Mouse (Mus musculus): ENCODE data around the gene Iqcf1. TPM values are rescaled to one million over a fixed set of nuclear protein-coding genes. Genes with fewer than 3 reads are reported as not detected.
A peak's percentile ranks its signal among the peaks of the same experiment; 100 is the strongest.

Iqcf1 gene
- polyA plus RNA-seq, 1 experiment from 2014 or later, result not detected

GRCm38 (mm10) chr9:106456325-106457162, 43.2 kb upstream of the Iqcf1 start:
- Histone ChIP-seq H3K4me3 (replicated peaks; ENCODE audit: low read length) (peak overlapping the region; percentile 78), H3K27me3 (replicated peaks; ENCODE audit: control insufficient read depth, insufficient read depth, low read length) (no peaks in the 10 kb centered on the region), H3K4me1 (replicated peaks; ENCODE audit: control insufficient read depth, insufficient read depth, low read length) (peaks cover 53% of the 10 kb centered on the region), H3K36me3 (ENCODE audit: control insufficient read depth, insufficient read depth) (peaks cover 4% of the 10 kb centered on the region; the same call in 1 of the 2 replicates), H3K9me3 (ENCODE audit: control insufficient read depth, low read length) (no peaks in the 10 kb centered on the region), H3K27ac (ENCODE audit: low read length) (peak overlapping the region; percentile 51), H3K4me2 (ENCODE audit: low read length) (peak overlapping the region; percentile 99), H3K9ac (replicated peaks; ENCODE audit: low read depth, low read length) (peak overlapping the region; percentile 96)
- 25% methylated on average over 15 of the region's 15 CpGs for WGBS
- no peak for ATAC-seq

DNA sequence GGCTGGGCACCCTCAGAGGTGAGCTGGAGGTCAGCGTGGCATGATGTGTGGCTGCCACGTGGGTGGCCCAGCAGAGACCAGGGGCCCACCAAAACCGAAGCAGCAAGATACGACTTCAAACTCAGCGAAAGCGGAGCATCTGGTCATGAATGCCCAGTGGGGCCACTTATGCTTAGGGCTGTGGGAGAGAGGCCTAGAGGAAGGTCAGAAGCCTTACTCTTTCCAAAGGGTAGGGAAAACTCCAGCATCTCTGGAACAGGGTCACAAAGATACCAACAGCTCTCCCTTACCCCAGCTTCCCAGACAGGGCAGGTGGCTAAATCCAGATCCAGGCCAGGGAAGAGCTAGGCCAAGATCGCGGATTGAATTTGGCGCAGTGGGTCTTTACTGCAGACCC, 42.6 kb upstream of the Iqcf1 start:
- Histone ChIP-seq H3K4me3 (replicated peaks; ENCODE audit: low read length) (peak overlapping the region; percentile 78), H3K27me3 (replicated peaks; ENCODE audit: control insufficient read depth, insufficient read depth, low read length) (no peaks in the 10 kb centered on the region), H3K36me3 (ENCODE audit: control insufficient read depth, insufficient read depth) (peaks cover 4% of the 10 kb centered on the region; the same call in 1 of the 2 replicates), H3K9me3 (ENCODE audit: control insufficient read depth, low read length) (no peaks in the 10 kb centered on the region), H3K4me2 (ENCODE audit: low read length) (peak overlapping the region; percentile 99), H3K27ac (ENCODE audit: low read length) (peak overlapping the region; percentile 51), H3K4me1 (replicated peaks; ENCODE audit: control insufficient read depth, insufficient read depth, low read length) (peaks cover 53% of the 10 kb centered on the region), H3K9ac (replicated peaks; ENCODE audit: low read depth, low read length) (peak overlapping the region; percentile 96)
- no peak for ATAC-seq
- 43% methylated on average over 9 of the region's 9 CpGs for WGBS

- Histone ChIP-seq H3K4me3 (replicated peaks; ENCODE audit: low read length) (no peak overlapping the region), H3K27ac (ENCODE audit: low read length) (no peak overlapping the region), H3K9me3 (ENCODE audit: control insufficient read depth, low read length) (no peaks in the 10 kb centered on the region), H3K9ac (replicated peaks; ENCODE audit: low read depth, low read length) (no peak overlapping the region), H3K27me3 (replicated peaks; ENCODE audit: control insufficient read depth, insufficient read depth, low read length) (no peaks in the 10 kb centered on the region), H3K4me1 (replicated peaks; ENCODE audit: control insufficient read depth, insufficient read depth, low read length) (peaks cover 47% of the 10 kb centered on the region), H3K36me3 (ENCODE audit: control insufficient read depth, insufficient read depth) (peaks cover 6% of the 10 kb centered on the region; the same call in 1 of the 2 replicates), H3K4me2 (ENCODE audit: low read length) (0 out of 2 replicates have a peak overlapping the region, but pooled peaks have one; percentile 6)
- WGBS, result 50% methylated on average over 5 of the region's 5 CpGs
- no peak for ATAC-seq
Observed at GRCm38 (mm10) chr9:106457920-106458319, 41.8 kb upstream of the Iqcf1 start.

- 86% methylated on average over 15 of the region's 15 CpGs for WGBS
- Histone ChIP-seq H3K9me3 (ENCODE audit: control insufficient read depth, low read length) (no peaks in the 10 kb centered on the region), H3K4me3 (replicated peaks; ENCODE audit: low read length) (no peak overlapping the region), H3K36me3 (ENCODE audit: control insufficient read depth, insufficient read depth) (peaks cover 16% of the 10 kb centered on the region; the same call in 1 of the 2 replicates), H3K27me3 (replicated peaks; ENCODE audit: control insufficient read depth, insufficient read depth, low read length) (no peaks in the 10 kb centered on the region), H3K4me2 (ENCODE audit: low read length) (no peak overlapping the region), H3K9ac (replicated peaks; ENCODE audit: low read depth, low read length) (0 out of 2 replicates have a peak overlapping the region, but pooled peaks have one; percentile 6), H3K27ac (ENCODE audit: low read length) (no peak overlapping the region), H3K4me1 (replicated peaks; ENCODE audit: control insufficient read depth, insufficient read depth, low read length) (peaks cover 49% of the 10 kb centered on the region)
- ATAC-seq, result no peak
Observed at GRCm38 (mm10) chr9:106459946-106460345, 39.8 kb upstream of the Iqcf1 start.

DNA sequence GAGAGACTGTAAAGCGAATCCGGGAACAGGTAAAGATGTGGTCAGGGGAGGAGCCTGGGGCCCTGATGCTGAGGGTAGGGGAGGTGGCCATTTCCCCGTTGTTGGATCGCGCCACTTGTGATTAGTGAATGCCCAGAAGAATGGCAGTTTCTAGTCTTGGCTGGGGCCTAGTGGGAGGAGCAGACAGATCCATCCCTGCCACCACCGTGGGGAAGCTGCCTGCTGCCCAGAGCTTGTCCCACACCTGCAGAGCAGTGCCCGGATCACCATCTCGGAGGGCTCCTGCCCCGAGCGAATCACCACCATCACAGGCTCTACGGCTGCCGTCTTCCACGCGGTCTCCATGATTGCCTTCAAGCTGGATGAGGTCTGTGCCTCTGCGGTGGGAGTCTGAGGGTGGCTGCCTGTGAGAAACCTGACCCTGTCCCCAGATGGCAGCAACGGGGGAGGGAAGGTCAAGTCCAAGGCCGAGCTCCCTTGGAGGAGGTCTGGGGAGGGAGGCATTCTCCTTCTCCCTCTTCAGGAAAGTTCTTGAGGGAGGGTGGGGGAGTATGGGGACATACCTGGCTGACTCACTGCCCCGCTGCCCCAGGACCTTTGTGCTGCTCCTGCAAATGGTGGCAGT, 39.3 kb upstream of the Iqcf1 start:
- Histone ChIP-seq H3K27me3 (replicated peaks; ENCODE audit: control insufficient read depth, insufficient read depth, low read length) (no peaks in the 10 kb centered on the region), H3K9me3 (ENCODE audit: control insufficient read depth, low read length) (no peaks in the 10 kb centered on the region), H3K4me2 (ENCODE audit: low read length) (no peak overlapping the region), H3K4me3 (replicated peaks; ENCODE audit: low read length) (no peak overlapping the region), H3K36me3 (ENCODE audit: control insufficient read depth, insufficient read depth) (peaks cover 16% of the 10 kb centered on the region; the same call in 1 of the 2 replicates), H3K27ac (ENCODE audit: low read length) (no peak overlapping the region), H3K9ac (replicated peaks; ENCODE audit: low read depth, low read length) (no peak overlapping the region), H3K4me1 (replicated peaks; ENCODE audit: control insufficient read depth, insufficient read depth, low read length) (peaks cover 49% of the 10 kb centered on the region)
- ATAC-seq, result no peak
- 78% methylated on average over 18 of the region's 18 CpGs for WGBS

- Histone ChIP-seq H3K4me3 (replicated peaks; ENCODE audit: low read length) (no peak overlapping the region), H3K9ac (replicated peaks; ENCODE audit: low read depth, low read length) (no peak overlapping the region), H3K9me3 (ENCODE audit: control insufficient read depth, low read length) (no peaks in the 10 kb centered on the region), H3K27me3 (replicated peaks; ENCODE audit: control insufficient read depth, insufficient read depth, low read length) (no peaks in the 10 kb centered on the region), H3K36me3 (ENCODE audit: control insufficient read depth, insufficient read depth) (peaks cover 16% of the 10 kb centered on the region; the same call in 1 of the 2 replicates), H3K4me2 (ENCODE audit: low read length) (no peak overlapping the region), H3K4me1 (replicated peaks; ENCODE audit: control insufficient read depth, insufficient read depth, low read length) (peaks cover 49% of the 10 kb centered on the region), H3K27ac (ENCODE audit: low read length) (no peak overlapping the region)
- no peak for ATAC-seq
- WGBS, result 86% methylated on average over 9 of the region's 9 CpGs
Observed at GRCm38 (mm10) chr9:106461026-106461415, 38.7 kb upstream of the Iqcf1 start.

- H3K27ac ChIP-seq (ENCODE audit: low read length), result no peak overlapping the region
- WGBS, result 87% methylated on average over 16 of the region's 16 CpGs
- H3K4me3 ChIP-seq (replicated peaks; ENCODE audit: low read length), result no peak overlapping the region
- peaks cover 42% of the 10 kb centered on the region for H3K4me1 ChIP-seq (replicated peaks; ENCODE audit: control insufficient read depth, insufficient read depth, low read length)
- H3K9ac ChIP-seq (replicated peaks; ENCODE audit: low read depth, low read length), result no peak overlapping the region
- ATAC-seq, result no peak
- no peaks in the 10 kb centered on the region for H3K27me3 ChIP-seq (replicated peaks; ENCODE audit: control insufficient read depth, insufficient read depth, low read length)
- H3K4me2 ChIP-seq (ENCODE audit: low read length), result no peak overlapping the region
- peaks cover 16% of the 10 kb centered on the region; the same call in 1 of the 2 replicates for H3K36me3 ChIP-seq (ENCODE audit: control insufficient read depth, insufficient read depth)
- no peaks in the 10 kb centered on the region for H3K9me3 ChIP-seq (ENCODE audit: control insufficient read depth, low read length)
Observed at GRCm38 (mm10) chr9:106461641-106462429, 37.9 kb upstream of the Iqcf1 start.

GRCm38 (mm10) chr9:106462430-106462800, 37.4 kb upstream of the Iqcf1 start:
- ATAC-seq, result no peak
- H3K4me3 ChIP-seq (replicated peaks; ENCODE audit: low read length), result no peak overlapping the region
- WGBS, result 91% methylated on average over 12 of the region's 12 CpGs
- H3K27ac ChIP-seq (ENCODE audit: low read length), result no peak overlapping the region
- no peak overlapping the region for H3K4me2 ChIP-seq (ENCODE audit: low read length)
- no peak overlapping the region for H3K9ac ChIP-seq (replicated peaks; ENCODE audit: low read depth, low read length)
- no peaks in the 10 kb centered on the region for H3K27me3 ChIP-seq (replicated peaks; ENCODE audit: control insufficient read depth, insufficient read depth, low read length)
- H3K4me1 ChIP-seq (replicated peaks; ENCODE audit: control insufficient read depth, insufficient read depth, low read length), result peaks cover 36% of the 10 kb centered on the region
- no peaks in the 10 kb centered on the region for H3K9me3 ChIP-seq (ENCODE audit: control insufficient read depth, low read length)
- peaks cover 16% of the 10 kb centered on the region; the same call in 1 of the 2 replicates for H3K36me3 ChIP-seq (ENCODE audit: control insufficient read depth, insufficient read depth)

Data from forebrain, embryonic 16.5 days (tissue).